Mouse (Mus musculus) heart, adult 2 months (tissue): ENCODE measurements around the gene Arhgef18. TPM values are rescaled to one million over a fixed set of nuclear protein-coding genes. Genes with fewer than 3 reads are reported as not detected.

Source experiments
- DNase-seq, 2 experiments: peaks; one replicate each; pipeline ENCODE4 v3.0.0; 2021
- H3K27ac ChIP-seq: fragments of 200-600 bp; 2 replicates; pipeline ENCODE4 v1.8.1; 2022
- H3K27me3 ChIP-seq: fragments of 200-500 bp; 2 replicates; pipeline ENCODE4 v1.6.1; 2012; ENCODE audit warnings: mild to moderate bottlenecking, low read length, inconsistent platforms, mixed read lengths; ENCODE audit not compliant: control insufficient read depth, insufficient read depth
- H3K36me3 ChIP-seq: fragments of 200-500 bp; 2 replicates; pipeline ENCODE4 v1.6.1; 2012; ENCODE audit warnings: low read length, inconsistent platforms; ENCODE audit not compliant: control insufficient read depth, insufficient read depth
- H3K4me1 ChIP-seq: fragments of 200-500 bp; 2 replicates; pipeline ENCODE4 v1.6.1; 2011; ENCODE audit warnings: low read length; ENCODE audit not compliant: control insufficient read depth, insufficient read depth
- H3K4me3 ChIP-seq: fragments of 200-600 bp; 2 replicates; pipeline ENCODE4 v1.8.1; 2022
- H3K79me2 ChIP-seq: fragments of 200-500 bp; replicated peaks from 2 replicates; pipeline ENCODE4 v1.6.1; 2012; ENCODE audit warnings: mild to moderate bottlenecking, inconsistent platforms, low read length, moderate library complexity, mixed read lengths; ENCODE audit not compliant: control insufficient read depth, insufficient read depth
- H3K9ac ChIP-seq: fragments of 200-500 bp; 2 replicates; pipeline ENCODE4 v1.6.1; 2012; ENCODE audit warnings: low read depth, mild to moderate bottlenecking, control low read depth, inconsistent platforms, low read length, mixed read lengths
- CTCF ChIP-seq: fragments of 200-600 bp; IDR thresholded peaks from 2 replicates; pipeline ENCODE4 v1.8.1; 2022; ENCODE audit warnings: antibody characterized with exemption, mild to moderate bottlenecking, moderate library complexity
- EP300 ChIP-seq: fragments of 200-500 bp; IDR thresholded peaks from 2 replicates; pipeline ENCODE4 v1.6.1; 2011; ENCODE audit warnings: low read depth, low read length, control low read depth; ENCODE audit not compliant: insufficient read depth
- POLR2A ChIP-seq: fragments of 200-500 bp; IDR thresholded peaks from 2 replicates; pipeline ENCODE4 v1.6.1; 2011; ENCODE audit warnings: mild to moderate bottlenecking, low read depth, low read length, control low read depth; ENCODE audit not compliant: insufficient read depth
- WGBS: fragments of 180-500 bp; shearing (Covaris S2); methylation state at CpG from one replicate; pipeline ENCODE4 v1.1.7; 2018; 5-methylcytosine and 5-hydroxymethylcytosine counted together
- intact Hi-C: fragments of 180-260 bp; cut with DNase I; formaldehyde crosslinking; loops from one replicate; pipeline ENCODE4 v1.15.1; 2025
- polyA plus RNA-seq: library from polyadenylated mRNA; depleted of rRNA; stranded (reverse); fragments of >200 nt; gene quantifications from 2 replicates; pipeline ENCODE4 v1.2.3, GENCODE M21; 2012
- total RNA-seq, 2 experiments: library from RNA; stranded (reverse); gene quantifications; 2 replicates each; pipeline ENCODE4 v1.2.3; 2021

The Arhgef18 gene
- total and polyA plus RNA-seq, 3 experiments, result 12.3 to 20.4 (median 18.7) TPM

GRCm38 (mm10) chr8:3475715-3476429 is 83.1 kb downstream of the Arhgef18 start:
- H3K4me1 ChIP-seq, result no peaks in the 10 kb centered on the region
- intact Hi-C loops, result no loop called here
- H3K27me3 ChIP-seq, result peaks cover 5% of the 10 kb centered on the region; the same call in 1 of the 2 replicates
- no peak overlapping the region for H3K4me3 ChIP-seq
- H3K36me3 ChIP-seq, result no peaks in the 10 kb centered on the region
- DNase-seq, result no peak
- WGBS, result 23% methylated on average over 37 of the region's 37 CpGs
- TF ChIP-seq CTCF (no peak), POLR2A (no peak), EP300 (no peak)
- no peak overlapping the region for H3K27ac ChIP-seq
- no peaks in the 10 kb centered on the region for H3K79me2 ChIP-seq
- no peak overlapping the region for H3K9ac ChIP-seq

GRCm38 (mm10) chr8:3480221-3480785 is 87.5 kb downstream of the Arhgef18 start:
- WGBS, result 52% methylated on average over 4 of the region's 4 CpGs
- peaks cover 5% of the 10 kb centered on the region; the same call in 1 of the 2 replicates for H3K27me3 ChIP-seq
- H3K79me2 ChIP-seq, result no peaks in the 10 kb centered on the region
- H3K4me1 ChIP-seq, result no peaks in the 10 kb centered on the region
- DNase-seq, result no peak
- intact Hi-C loops, result no loop called here
- H3K4me3 ChIP-seq, result no peak overlapping the region
- no peaks in the 10 kb centered on the region for H3K36me3 ChIP-seq
- no peak overlapping the region for H3K9ac ChIP-seq
- H3K27ac ChIP-seq, result no peak overlapping the region
- TF ChIP-seq CTCF, result no peak
- TF ChIP-seq EP300, result no peak
- TF ChIP-seq POLR2A, result no peak

GRCm38 (mm10) chr8:3481605-3482004 is 88.8 kb downstream of the Arhgef18 start:
- no peak for DNase-seq
- Histone ChIP-seq H3K36me3 (no peaks in the 10 kb centered on the region), H3K27me3 (no peaks in the 10 kb centered on the region), H3K27ac (no peak overlapping the region), H3K4me3 (no peak overlapping the region), H3K4me1 (no peaks in the 10 kb centered on the region), H3K79me2 (no peaks in the 10 kb centered on the region), H3K9ac (no peak overlapping the region)
- WGBS, result 54% methylated on average over 5 of the region's 5 CpGs
- no peak for TF ChIP-seq CTCF
- no peak for TF ChIP-seq EP300
- TF ChIP-seq POLR2A, result no peak
- intact Hi-C loops, result no loop called here

GRCm38 (mm10) chr8:3482240-3482740 is 89.5 kb downstream of the Arhgef18 start:
- 84% methylated on average over 22 of the region's 22 CpGs for WGBS
- no peak overlapping the region for H3K4me3 ChIP-seq
- H3K36me3 ChIP-seq, result no peaks in the 10 kb centered on the region
- intact Hi-C loops, result no loop called here
- H3K79me2 ChIP-seq, result no peaks in the 10 kb centered on the region
- no peak for DNase-seq
- H3K9ac ChIP-seq, result no peak overlapping the region
- H3K4me1 ChIP-seq, result no peaks in the 10 kb centered on the region
- no peak for TF ChIP-seq EP300
- no peak for TF ChIP-seq CTCF
- no peak for TF ChIP-seq POLR2A
- H3K27ac ChIP-seq, result no peak overlapping the region
- H3K27me3 ChIP-seq, result no peaks in the 10 kb centered on the region

GRCm38 (mm10) chr8:3483546-3483945 is 90.7 kb downstream of the Arhgef18 start:
- Histone ChIP-seq H3K9ac (no peak overlapping the region), H3K4me3 (no peak overlapping the region), H3K27ac (no peak overlapping the region), H3K4me1 (no peaks in the 10 kb centered on the region), H3K36me3 (no peaks in the 10 kb centered on the region), H3K79me2 (no peaks in the 10 kb centered on the region), H3K27me3 (no peaks in the 10 kb centered on the region)
- DNase-seq, result no peak
- 25% methylated on average over 7 of the region's 7 CpGs for WGBS
- intact Hi-C loops, result no loop called here
- TF ChIP-seq EP300, result no peak
- no peak for TF ChIP-seq CTCF
- TF ChIP-seq POLR2A, result no peak

- TF ChIP-seq CTCF (no peak), POLR2A (no peak), EP300 (no peak)
- H3K27ac ChIP-seq, result no peak overlapping the region
- H3K4me3 ChIP-seq, result no peak overlapping the region
- DNase-seq, result no peak
- H3K79me2 ChIP-seq, result no peaks in the 10 kb centered on the region
- intact Hi-C loops, result no loop called here
- no peaks in the 10 kb centered on the region for H3K36me3 ChIP-seq
- H3K27me3 ChIP-seq, result no peaks in the 10 kb centered on the region
- no peaks in the 10 kb centered on the region for H3K4me1 ChIP-seq
- no peak overlapping the region for H3K9ac ChIP-seq
- 35% methylated on average over 5 of the region's 5 CpGs for WGBS
Measured at GRCm38 (mm10) chr8:3485192-3485591, 92.4 kb downstream of the Arhgef18 start.
